Mouse (Mus musculus): ENCODE measurements at regions not wholly inside any gene's neighbourhood (a gene's known extent, or its start where the extent isn't known, plus 50 kb on each side); places are given as distances from the start of the nearest gene placed in this dataset.

- Histone ChIP-seq H3K27me3 (peaks cover 11% of the 10 kb centered on the region; the same call in 1 of the 2 replicates), H3K27ac (no peak overlapping the region), H3K4me1 (no peaks in the 10 kb centered on the region), H3K4me3 (no peak overlapping the region), H3K36me3 (ENCODE audit: poor library complexity, severe bottlenecking) (no peaks in the 10 kb centered on the region), H3K4me2 (no peak overlapping the region), H3K9ac (no peak overlapping the region), H3K9me3 (replicated peaks) (no peaks in the 10 kb centered on the region)
- ATAC-seq: no peak
- 55% methylated on average over 4 of the region's 4 CpGs for WGBS
Measured at GRCm38 (mm10) chr4:131590136-131590535, 248.0 kb downstream of the Ptpru start.

GRCm38 (mm10) chr4:131591456-131591855 is 246.6 kb downstream of the Ptpru start:
- Histone ChIP-seq H3K27me3 (peaks cover 9% of the 10 kb centered on the region; the same call in 1 of the 2 replicates), H3K9me3 (replicated peaks) (no peaks in the 10 kb centered on the region), H3K9ac (no peak overlapping the region), H3K4me1 (no peaks in the 10 kb centered on the region), H3K4me3 (no peak overlapping the region), H3K4me2 (no peak overlapping the region), H3K36me3 (ENCODE audit: poor library complexity, severe bottlenecking) (no peaks in the 10 kb centered on the region), H3K27ac (no peak overlapping the region)
- no peak for ATAC-seq
- WGBS: 88% methylated on average over 5 of the region's 5 CpGs

GRCm38 (mm10) chr4:131597996-131598395 is 240.1 kb downstream of the Ptpru start:
- H3K27me3 ChIP-seq: no peaks in the 10 kb centered on the region
- WGBS: 83% methylated on average over 10 of the region's 10 CpGs
- ATAC-seq: no peak

GRCm38 (mm10) chr4:131614434-131614833 is 223.7 kb downstream of the Ptpru start:
- WGBS: 81% methylated on average over 8 of the region's 8 CpGs
- H3K36me3 ChIP-seq (ENCODE audit: poor library complexity, severe bottlenecking): no peaks in the 10 kb centered on the region
- H3K4me3 ChIP-seq: no peak overlapping the region
- H3K9ac ChIP-seq: no peak overlapping the region
- no peaks in the 10 kb centered on the region for H3K27me3 ChIP-seq
- no peak for ATAC-seq
- H3K4me1 ChIP-seq: no peaks in the 10 kb centered on the region
- no peaks in the 10 kb centered on the region for H3K9me3 ChIP-seq (replicated peaks)
- H3K4me2 ChIP-seq: no peak overlapping the region
- H3K27ac ChIP-seq: no peak overlapping the region

More at GRCm38 (mm10) chr4:131597996-131598395, 240.1 kb downstream of the Ptpru start:
- Histone ChIP-seq H3K36me3 (ENCODE audit: poor library complexity, severe bottlenecking) (no peaks in the 10 kb centered on the region), H3K27ac (no peak overlapping the region), H3K4me2 (no peak overlapping the region), H3K9me3 (replicated peaks) (0 out of 2 replicates have a peak, but pooled peaks cover 3% of the 10 kb centered on the region), H3K4me1 (no peaks in the 10 kb centered on the region), H3K4me3 (no peak overlapping the region), H3K9ac (no peak overlapping the region)

GRCm38 (mm10) chr4:131615587-131615986 is 222.5 kb downstream of the Ptpru start:
- Histone ChIP-seq H3K27ac (peak overlapping the region; percentile 7; the same call in 1 of the 2 replicates), H3K4me3 (no peak overlapping the region), H3K27me3 (no peaks in the 10 kb centered on the region), H3K9me3 (replicated peaks) (no peaks in the 10 kb centered on the region), H3K4me2 (no peak overlapping the region), H3K9ac (no peak overlapping the region), H3K4me1 (no peaks in the 10 kb centered on the region), H3K36me3 (ENCODE audit: poor library complexity, severe bottlenecking) (no peaks in the 10 kb centered on the region)
- peak; percentile 36; the same call in 1 of the 2 replicates for ATAC-seq
- 59% methylated on average over 12 of the region's 12 CpGs for WGBS

- ATAC-seq: no peak
- Histone ChIP-seq H3K27ac (no peak overlapping the region), H3K27me3 (no peaks in the 10 kb centered on the region), H3K9me3 (replicated peaks) (no peaks in the 10 kb centered on the region), H3K4me1 (peaks cover 7% of the 10 kb centered on the region; the same call in 1 of the 2 replicates), H3K9ac (no peak overlapping the region), H3K4me2 (no peak overlapping the region), H3K4me3 (no peak overlapping the region), H3K36me3 (ENCODE audit: poor library complexity, severe bottlenecking) (no peaks in the 10 kb centered on the region)
- 82% methylated on average over 5 of the region's 5 CpGs for WGBS
Measured at GRCm38 (mm10) chr4:131638105-131638504, 200.0 kb downstream of the Ptpru start.

- no peak overlapping the region for H3K9ac ChIP-seq
- no peaks in the 10 kb centered on the region for H3K4me1 ChIP-seq
- no peaks in the 10 kb centered on the region for H3K36me3 ChIP-seq (ENCODE audit: poor library complexity, severe bottlenecking)
- no peaks in the 10 kb centered on the region for H3K9me3 ChIP-seq (replicated peaks)
- no peak for ATAC-seq
- no peaks in the 10 kb centered on the region; the same call in 1 of the 2 replicates for H3K27me3 ChIP-seq
- WGBS: 58% methylated on average over 8 of the region's 8 CpGs
- H3K4me3 ChIP-seq: no peak overlapping the region
- no peak overlapping the region for H3K4me2 ChIP-seq
- no peak overlapping the region for H3K27ac ChIP-seq
Measured at GRCm38 (mm10) chr4:131656034-131656433, 182.1 kb downstream of the Ptpru start.

- no peak overlapping the region for H3K4me3 ChIP-seq
- no peaks in the 10 kb centered on the region for H3K36me3 ChIP-seq (ENCODE audit: poor library complexity, severe bottlenecking)
- H3K27ac ChIP-seq: no peak overlapping the region
- H3K4me1 ChIP-seq: no peaks in the 10 kb centered on the region
- H3K9ac ChIP-seq: no peak overlapping the region
- H3K27me3 ChIP-seq: no peaks in the 10 kb centered on the region; the same call in 1 of the 2 replicates
- WGBS: 15% methylated on average over 10 of the region's 10 CpGs
- no peaks in the 10 kb centered on the region for H3K9me3 ChIP-seq (replicated peaks)
- no peak overlapping the region for H3K4me2 ChIP-seq
- no peak for ATAC-seq
Measured at GRCm38 (mm10) chr4:131657922-131658321, 180.2 kb downstream of the Ptpru start.

- Histone ChIP-seq H3K27me3 (no peaks in the 10 kb centered on the region; the same call in 1 of the 2 replicates), H3K4me1 (no peaks in the 10 kb centered on the region), H3K4me3 (no peak overlapping the region), H3K36me3 (ENCODE audit: poor library complexity, severe bottlenecking) (no peaks in the 10 kb centered on the region), H3K9ac (no peak overlapping the region), H3K27ac (no peak overlapping the region), H3K4me2 (no peak overlapping the region), H3K9me3 (replicated peaks) (no peaks in the 10 kb centered on the region)
- no peak for ATAC-seq
- 86% methylated on average over 2 of the region's 2 CpGs for WGBS
Measured at GRCm38 (mm10) chr4:131660931-131661330, 177.2 kb downstream of the Ptpru start.

GRCm38 (mm10) chr4:131671784-131672515 is 166.1 kb downstream of the Ptpru start:
- Histone ChIP-seq H3K9ac (no peak overlapping the region), H3K4me3 (no peak overlapping the region), H3K4me1 (0 out of 2 replicates have a peak, but pooled peaks cover 4% of the 10 kb centered on the region), H3K27ac (no peak overlapping the region), H3K9me3 (replicated peaks) (no peaks in the 10 kb centered on the region), H3K27me3 (no peaks in the 10 kb centered on the region), H3K4me2 (no peak overlapping the region), H3K36me3 (ENCODE audit: poor library complexity, severe bottlenecking) (no peaks in the 10 kb centered on the region)
- 60% methylated on average over 11 of the region's 11 CpGs for WGBS
- ATAC-seq: no peak

GRCm38 (mm10) chr4:131677966-131678365 is 160.1 kb downstream of the Ptpru start:
- H3K9me3 ChIP-seq (replicated peaks): no peaks in the 10 kb centered on the region
- 87% methylated on average over 7 of the region's 7 CpGs for WGBS

GRCm38 (mm10) chr4:131683176-131683575 is 154.9 kb downstream of the Ptpru start:
- WGBS: 53% methylated on average over 7 of the region's 7 CpGs
- no peak overlapping the region for H3K27ac ChIP-seq
- H3K27me3 ChIP-seq: no peaks in the 10 kb centered on the region
- H3K36me3 ChIP-seq (ENCODE audit: poor library complexity, severe bottlenecking): no peaks in the 10 kb centered on the region
- peaks cover 11% of the 10 kb centered on the region for H3K4me1 ChIP-seq
- no peak overlapping the region for H3K4me2 ChIP-seq
- H3K4me3 ChIP-seq: no peak overlapping the region
- H3K9ac ChIP-seq: no peak overlapping the region
- no peaks in the 10 kb centered on the region for H3K9me3 ChIP-seq (replicated peaks)
- no peak for ATAC-seq

More at GRCm38 (mm10) chr4:131677966-131678365, 160.1 kb downstream of the Ptpru start:
- ATAC-seq: no peak
- H3K27ac ChIP-seq: no peak overlapping the region
- no peaks in the 10 kb centered on the region for H3K27me3 ChIP-seq
- no peaks in the 10 kb centered on the region for H3K36me3 ChIP-seq (ENCODE audit: poor library complexity, severe bottlenecking)
- H3K4me1 ChIP-seq: peaks cover 5% of the 10 kb centered on the region
- H3K4me2 ChIP-seq: no peak overlapping the region
- no peak overlapping the region for H3K4me3 ChIP-seq
- no peak overlapping the region for H3K9ac ChIP-seq

Data from forebrain, embryonic 13.5 days (tissue).